Mouse (Mus musculus) forebrain, embryonic 11.5 days (tissue): ENCODE measurements around the gene Htra1. TPM values are rescaled to one million over a fixed set of nuclear protein-coding genes. Genes with fewer than 3 reads are reported as not detected.

Experiments
- ATAC-seq: fragments of 200-750 bp; cut with Nextera tagmentation; replicated peaks from 2 replicates; pipeline ENCODE4 v1.8.0; 2017; ENCODE audit warnings: moderate TSS enrichment; ENCODE audit not compliant: low FRiP score
- DNase-seq: peaks from one replicate; pipeline ENCODE4 v3.0.0-alpha.2; 2017; ENCODE audit warnings: low spot score
- H3K27ac ChIP-seq: fragments of 300-500 bp; sonication (generic); 2 replicates; pipeline ENCODE4 v1.5.1; 2014; ENCODE audit warnings: low read depth, low read length
- H3K27me3 ChIP-seq: fragments of 300-500 bp; sonication (generic); 2 replicates; pipeline ENCODE4 v1.6.1; 2014; ENCODE audit warnings: mild to moderate bottlenecking, low read length, mixed read lengths; ENCODE audit not compliant: control insufficient read depth, insufficient read depth
- H3K36me3 ChIP-seq: fragments of 300-500 bp; sonication (generic); 2 replicates; pipeline ENCODE4 v1.6.1; 2014; ENCODE audit warnings: mild to moderate bottlenecking, low read length, moderate library complexity, mixed read lengths; ENCODE audit not compliant: control insufficient read depth, insufficient read depth
- H3K4me1 ChIP-seq: fragments of 300-500 bp; sonication (generic); replicated peaks from 2 replicates; pipeline ENCODE4 v1.6.1; 2014; ENCODE audit warnings: low read length, mixed read lengths; ENCODE audit not compliant: control insufficient read depth, insufficient read depth
- H3K4me2 ChIP-seq: fragments of 300-500 bp; sonication (generic); 2 replicates; pipeline ENCODE4 v1.6.1; 2014; ENCODE audit warnings: low read depth, mild to moderate bottlenecking, low read length, moderate library complexity, mixed read lengths; ENCODE audit not compliant: severe bottlenecking
- H3K4me3 ChIP-seq: fragments of 300-500 bp; sonication (generic); 2 replicates; pipeline ENCODE4 v1.5.1; 2014; ENCODE audit warnings: low read depth, low read length
- H3K9ac ChIP-seq: fragments of 300-500 bp; sonication (generic); 2 replicates; pipeline ENCODE4 v1.6.1; 2014; ENCODE audit warnings: low read length
- H3K9me3 ChIP-seq: fragments of 300-500 bp; sonication (generic); 2 replicates; pipeline ENCODE4 v1.6.1; 2016; ENCODE audit warnings: low read length, mixed read lengths; ENCODE audit not compliant: control insufficient read depth
- WGBS: fragments of 180-500 bp; shearing (Covaris S2); extraction: QIAGEN DNeasy Blood & Tissue Kit; methylation state at CpG from one replicate; pipeline ENCODE4 v1.1.7; 2014; 5-methylcytosine and 5-hydroxymethylcytosine counted together
- polyA plus RNA-seq: library from polyadenylated mRNA; unstranded; fragments of >200 nt; fragmentation: Nextera tagmentation; extraction: Ambion mirVana; gene quantifications from 2 replicates; pipeline ENCODE4 v1.2.1, GENCODE M21; 2014

The Htra1 gene
- polyA plus RNA-seq, 1 experiment from 2014 or later = 4.2 TPM

- peaks cover 9% of the 10 kb centered on the region for H3K4me1 ChIP-seq
- ATAC-seq (no peak), DNase-seq (peak; percentile 33)
- H3K27ac ChIP-seq = no peak overlapping the region
- WGBS = 91% methylated on average over 8 of the region's 8 CpGs
- H3K4me3 ChIP-seq = no peak overlapping the region
- H3K27me3 ChIP-seq = peaks cover 43% of the 10 kb centered on the region
- H3K9ac ChIP-seq = no peak overlapping the region
- H3K9me3 ChIP-seq = no peaks in the 10 kb centered on the region
- H3K4me2 ChIP-seq = no peak overlapping the region
- H3K36me3 ChIP-seq = no peaks in the 10 kb centered on the region
Measured at GRCm38 (mm10) chr7:130938896-130939295, 3.0 kb downstream of the Htra1 start.

GRCm38 (mm10) chr7:130940733-130941132, 4.8 kb downstream of the Htra1 start:
- Histone ChIP-seq H3K4me1 (peaks cover 8% of the 10 kb centered on the region), H3K27me3 (peaks cover 26% of the 10 kb centered on the region), H3K36me3 (no peaks in the 10 kb centered on the region), H3K9me3 (no peaks in the 10 kb centered on the region), H3K9ac (no peak overlapping the region), H3K27ac (no peak overlapping the region), H3K4me3 (no peak overlapping the region), H3K4me2 (no peak overlapping the region)
- DNase-seq = peak; percentile 23
- WGBS = 90% methylated on average over 8 of the region's 8 CpGs
- ATAC-seq = no peak

- Histone ChIP-seq H3K4me3 (no peak overlapping the region), H3K9ac (no peak overlapping the region), H3K27me3 (no peaks in the 10 kb centered on the region), H3K27ac (no peak overlapping the region), H3K4me2 (no peak overlapping the region), H3K9me3 (no peaks in the 10 kb centered on the region), H3K36me3 (no peaks in the 10 kb centered on the region), H3K4me1 (no peaks in the 10 kb centered on the region)
- 90% methylated on average over 9 of the region's 9 CpGs for WGBS
- DNase-seq (peak; percentile 9), ATAC-seq (no peak)
Measured at GRCm38 (mm10) chr7:130943280-130943895, 7.5 kb downstream of the Htra1 start.

GRCm38 (mm10) chr7:130944766-130945475, 9.0 kb downstream of the Htra1 start:
- peak; percentile 23 for DNase-seq
- H3K9me3 ChIP-seq = no peaks in the 10 kb centered on the region
- no peak overlapping the region for H3K4me3 ChIP-seq
- no peaks in the 10 kb centered on the region for H3K27me3 ChIP-seq
- H3K27ac ChIP-seq = no peak overlapping the region
- ATAC-seq = no peak
- H3K9ac ChIP-seq = no peak overlapping the region
- no peak overlapping the region for H3K4me2 ChIP-seq
- no peaks in the 10 kb centered on the region for H3K4me1 ChIP-seq
- H3K36me3 ChIP-seq = no peaks in the 10 kb centered on the region
- WGBS = 91% methylated on average over 11 of the region's 11 CpGs

- H3K36me3 ChIP-seq = no peaks in the 10 kb centered on the region
- H3K27me3 ChIP-seq = no peaks in the 10 kb centered on the region
- no peak overlapping the region for H3K4me3 ChIP-seq
- no peaks in the 10 kb centered on the region for H3K4me1 ChIP-seq
- no peak for ATAC-seq
- H3K4me2 ChIP-seq = no peak overlapping the region
- WGBS = 87% methylated on average over 3 of the region's 3 CpGs
- DNase-seq = no peak
- no peaks in the 10 kb centered on the region for H3K9me3 ChIP-seq
- H3K9ac ChIP-seq = no peak overlapping the region
- no peak overlapping the region for H3K27ac ChIP-seq
Measured at GRCm38 (mm10) chr7:130945730-130946129, 9.8 kb downstream of the Htra1 start.

- DNase-seq = no peak
- ATAC-seq = no peak
- 89% methylated on average over 12 of the region's 12 CpGs for WGBS
- H3K9ac ChIP-seq = no peak overlapping the region
- no peak overlapping the region for H3K4me3 ChIP-seq
- H3K36me3 ChIP-seq = no peaks in the 10 kb centered on the region
- H3K4me2 ChIP-seq = no peak overlapping the region
- H3K27ac ChIP-seq = no peak overlapping the region
- no peaks in the 10 kb centered on the region for H3K4me1 ChIP-seq
- no peaks in the 10 kb centered on the region for H3K9me3 ChIP-seq
- no peaks in the 10 kb centered on the region for H3K27me3 ChIP-seq
Measured at GRCm38 (mm10) chr7:130946303-130946702, 10.4 kb downstream of the Htra1 start.

- Histone ChIP-seq H3K36me3 (no peaks in the 10 kb centered on the region), H3K9me3 (no peaks in the 10 kb centered on the region), H3K9ac (no peak overlapping the region), H3K4me1 (no peaks in the 10 kb centered on the region), H3K27me3 (no peaks in the 10 kb centered on the region), H3K4me3 (no peak overlapping the region), H3K27ac (no peak overlapping the region), H3K4me2 (no peak overlapping the region)
- 69% methylated on average over 5 of the region's 5 CpGs for WGBS
- no peak for ATAC-seq
- DNase-seq = no peak
Measured at GRCm38 (mm10) chr7:130948563-130949208, 12.8 kb downstream of the Htra1 start.

GRCm38 (mm10) chr7:130949331-130949751, 13.4 kb downstream of the Htra1 start:
- 60% methylated on average over 7 of the region's 8 CpGs for WGBS
- Histone ChIP-seq H3K9me3 (no peaks in the 10 kb centered on the region), H3K9ac (no peak overlapping the region), H3K4me2 (no peak overlapping the region), H3K27ac (no peak overlapping the region), H3K27me3 (no peaks in the 10 kb centered on the region), H3K4me1 (no peaks in the 10 kb centered on the region), H3K36me3 (no peaks in the 10 kb centered on the region), H3K4me3 (no peak overlapping the region)
- no peak for ATAC-seq
- no peak for DNase-seq
